Mouse (Mus musculus) mature B cell (primary cell): ENCODE results near the gene Plcd3.

Experiments used
- in situ Hi-C: fragments of 300-500 bp; cut with MboI; formaldehyde crosslinking; loops from 2 replicates; pipeline ENCODE4 v1.14.3; 2019

Gene Plcd3

DNA sequence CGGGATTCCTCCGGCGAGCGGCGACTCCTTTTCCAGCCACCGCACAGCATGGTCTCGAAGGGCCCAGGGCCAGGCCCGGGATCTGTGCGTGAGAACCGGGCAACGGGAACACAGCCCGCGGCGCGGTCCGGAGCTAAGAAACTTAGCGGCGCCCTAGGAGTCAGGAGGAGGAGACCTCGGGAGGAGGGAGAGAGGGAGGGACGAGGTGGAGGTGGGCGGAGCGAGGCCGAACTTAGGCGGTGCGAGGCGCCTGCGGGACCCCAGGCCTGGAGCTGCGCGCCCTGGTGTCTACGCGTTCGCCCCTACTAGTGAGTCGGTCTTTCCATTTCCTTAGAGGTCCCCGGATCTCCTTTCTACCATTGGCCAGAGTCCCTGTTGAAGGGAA lies at the start of gene Plcd3, which contains the start of gene Acbd4:
Gene Plcd3, minus strand, starts transcription at position 178 of the 385 bp plus-strand sequence.
Gene Acbd4, plus strand, starts transcription at position 202 of the 385 bp plus-strand sequence.
- in situ Hi-C loops: loop anchor here (5.0 kb wide), 1 partner anchor 56 kb away; no protein-coding TSS in a partner anchor

GRCm38 (mm10) chr11:103149771-103150170 lies 48.3 kb upstream of the Plcd3 start:
- in situ Hi-C loops: no loop called here

DNA sequence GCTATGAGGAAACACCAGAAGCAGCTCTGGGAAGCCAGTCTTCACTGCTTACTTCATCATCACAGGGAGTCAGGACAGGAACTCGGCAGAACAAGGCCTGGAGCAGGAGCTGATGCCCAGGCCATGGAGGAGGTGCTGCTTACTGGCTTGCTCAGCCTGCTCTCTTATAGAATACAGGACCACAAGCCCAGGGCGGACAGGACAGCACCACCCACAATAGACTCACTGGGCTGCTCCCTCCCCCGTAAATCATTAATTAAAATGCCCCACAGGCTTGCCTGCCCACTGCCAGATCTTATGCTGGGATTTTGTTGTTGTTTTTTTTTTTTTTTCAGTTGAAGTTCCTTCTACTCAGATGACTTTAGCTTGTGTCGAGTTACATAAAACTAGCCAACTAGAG lies 46.3 kb upstream of the Plcd3 start:
- in situ Hi-C loops: no loop called here

GRCm38 (mm10) chr11:103146386-103146785 lies 44.9 kb upstream of the Plcd3 start:
- in situ Hi-C loops: no loop called here

DNA sequence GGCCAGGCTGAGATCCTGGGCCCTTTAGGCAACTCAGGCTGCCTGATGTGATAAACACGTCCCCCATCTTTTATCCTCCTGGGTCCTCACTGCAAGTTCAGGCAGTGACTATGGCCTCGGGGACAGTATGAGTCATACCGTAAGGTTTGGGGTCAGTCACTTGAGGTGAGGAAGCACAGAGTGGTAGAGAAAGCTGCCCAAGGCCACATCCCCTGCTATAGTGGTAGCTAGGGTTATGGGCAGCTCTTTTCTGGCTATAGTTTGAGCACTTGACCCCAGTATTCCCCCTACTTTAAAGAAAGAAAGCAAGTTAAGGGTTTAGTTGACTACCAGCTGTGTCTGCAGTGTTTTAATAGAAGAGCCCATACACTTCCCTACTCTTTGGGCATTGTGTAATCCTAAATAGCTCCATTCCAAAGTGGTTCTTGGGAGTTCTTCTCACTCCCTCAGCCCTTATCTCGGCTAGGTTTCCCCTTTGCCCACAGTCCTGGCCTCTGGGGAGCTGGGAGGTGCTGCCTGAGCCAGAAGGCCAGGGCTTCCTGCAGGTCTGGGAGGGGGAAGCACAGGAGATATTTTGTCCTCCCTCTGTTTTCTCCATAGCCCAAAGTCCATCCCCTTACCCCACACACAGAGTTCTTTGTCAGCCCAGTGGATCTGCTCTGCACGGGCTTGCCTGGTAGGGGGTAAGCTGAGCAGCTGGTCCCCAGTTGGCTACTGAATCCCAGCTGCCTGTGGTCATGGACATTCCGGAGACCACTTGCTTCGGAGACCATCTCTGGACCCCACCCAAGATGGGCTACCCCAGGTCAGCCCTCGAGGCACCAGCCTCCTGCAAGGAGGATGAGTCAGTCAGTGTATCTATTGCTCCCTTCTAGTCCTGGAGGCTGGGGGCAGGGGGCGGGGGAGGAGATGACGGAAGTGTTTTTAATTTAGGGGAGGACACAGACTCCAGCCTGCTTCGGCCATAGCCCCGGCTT lies 43.1 kb upstream of the Plcd3 start:
- in situ Hi-C loops: no loop called here

DNA sequence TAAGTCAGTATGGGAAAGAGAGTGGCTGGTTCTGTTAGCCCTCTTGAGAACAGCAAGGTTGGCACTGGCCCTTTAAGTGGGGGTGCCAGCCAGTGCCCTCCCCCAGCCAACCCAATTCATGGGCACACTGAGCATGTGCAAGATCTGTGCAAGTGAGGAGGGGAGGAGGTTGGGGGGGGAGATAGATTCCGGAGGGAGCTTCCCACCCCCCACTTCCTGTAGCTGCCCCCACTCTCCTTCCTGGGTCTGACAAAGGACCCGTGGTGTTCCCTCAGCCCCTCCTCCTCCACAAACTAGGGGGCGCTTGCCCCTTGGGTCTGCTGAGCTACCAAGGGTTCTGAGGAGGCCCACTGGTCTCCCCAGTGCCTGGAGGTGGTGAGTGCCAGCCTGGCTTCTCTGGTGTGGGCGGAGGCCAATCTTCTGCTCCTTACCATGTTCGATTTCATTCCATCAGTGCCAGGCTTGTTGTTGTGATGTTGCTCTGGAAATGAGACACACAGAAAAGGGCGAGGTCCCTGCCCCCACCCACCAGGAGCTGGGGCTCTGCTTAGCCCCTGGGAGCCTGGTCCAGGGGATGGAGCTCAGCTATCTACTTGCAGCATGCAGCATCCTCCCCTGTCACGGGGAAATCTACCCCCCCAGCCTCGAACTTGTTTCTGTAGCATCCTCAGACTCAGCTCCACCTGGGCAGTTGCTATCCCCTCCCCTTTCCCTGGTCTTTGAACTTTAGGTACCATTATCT lies 41.2 kb upstream of the Plcd3 start:
- in situ Hi-C loops: no loop called here

DNA sequence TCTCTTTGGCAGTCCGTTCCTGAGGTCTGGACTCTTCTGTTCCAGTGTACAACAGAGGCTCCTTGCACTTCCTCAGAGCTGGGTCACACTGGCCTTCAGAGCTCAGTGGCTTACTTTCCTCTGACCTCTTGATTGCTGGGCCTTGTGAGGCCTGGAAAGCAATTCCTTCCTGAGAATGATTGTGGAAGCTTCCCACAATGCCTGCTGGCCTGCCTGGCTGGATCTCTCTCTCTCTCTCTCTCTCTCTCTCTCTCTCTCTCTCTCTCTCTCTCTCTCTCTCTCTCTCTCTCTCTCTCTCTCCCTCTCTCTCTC lies 40.4 kb upstream of the Plcd3 start:
- in situ Hi-C loops: no loop called here

DNA sequence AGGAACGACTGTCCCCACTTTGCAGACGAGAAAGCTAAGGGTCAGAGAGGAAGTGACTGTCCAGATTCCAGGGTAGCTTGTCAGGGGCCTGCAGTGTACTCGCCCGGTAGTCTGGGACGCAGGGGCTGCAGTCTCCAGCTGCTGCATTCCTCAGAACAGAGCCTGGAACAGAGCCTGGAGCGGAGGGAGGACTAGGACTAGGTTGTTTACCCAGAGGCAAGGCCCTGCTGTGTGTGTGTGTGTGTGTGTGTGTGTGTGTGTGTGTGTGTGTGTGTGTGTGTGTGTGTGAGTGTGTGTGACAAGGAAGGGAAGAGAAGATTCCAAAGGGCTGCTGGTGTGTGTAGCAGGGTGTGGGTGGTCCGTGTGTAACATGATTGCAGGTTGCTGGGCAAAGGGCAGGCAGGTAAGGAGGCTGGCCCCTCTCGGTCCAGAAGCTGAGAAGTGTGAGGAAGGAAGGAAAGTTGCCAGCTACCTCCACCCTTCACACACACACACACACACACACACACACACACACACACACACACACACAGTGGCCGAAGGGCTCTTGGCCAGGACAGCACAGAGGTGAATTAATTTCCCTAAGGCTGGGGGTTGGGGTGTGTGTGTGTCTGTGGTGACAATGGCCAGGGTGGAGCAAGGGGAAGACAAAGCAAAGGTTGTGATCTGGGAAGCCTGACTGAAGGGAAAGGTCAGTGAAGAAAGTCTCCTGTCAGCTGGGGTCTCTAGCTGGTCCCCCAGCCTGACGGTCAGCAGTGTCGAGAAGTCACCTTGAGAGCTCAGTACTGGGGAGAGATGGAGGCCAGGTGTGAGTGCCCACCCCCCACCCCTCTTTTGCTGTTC lies 39.9 kb upstream of the Plcd3 start:
- in situ Hi-C loops: no loop called here

GRCm38 (mm10) chr11:103140763-103141100 lies 39.3 kb upstream of the Plcd3 start:
- in situ Hi-C loops: no loop called here

DNA sequence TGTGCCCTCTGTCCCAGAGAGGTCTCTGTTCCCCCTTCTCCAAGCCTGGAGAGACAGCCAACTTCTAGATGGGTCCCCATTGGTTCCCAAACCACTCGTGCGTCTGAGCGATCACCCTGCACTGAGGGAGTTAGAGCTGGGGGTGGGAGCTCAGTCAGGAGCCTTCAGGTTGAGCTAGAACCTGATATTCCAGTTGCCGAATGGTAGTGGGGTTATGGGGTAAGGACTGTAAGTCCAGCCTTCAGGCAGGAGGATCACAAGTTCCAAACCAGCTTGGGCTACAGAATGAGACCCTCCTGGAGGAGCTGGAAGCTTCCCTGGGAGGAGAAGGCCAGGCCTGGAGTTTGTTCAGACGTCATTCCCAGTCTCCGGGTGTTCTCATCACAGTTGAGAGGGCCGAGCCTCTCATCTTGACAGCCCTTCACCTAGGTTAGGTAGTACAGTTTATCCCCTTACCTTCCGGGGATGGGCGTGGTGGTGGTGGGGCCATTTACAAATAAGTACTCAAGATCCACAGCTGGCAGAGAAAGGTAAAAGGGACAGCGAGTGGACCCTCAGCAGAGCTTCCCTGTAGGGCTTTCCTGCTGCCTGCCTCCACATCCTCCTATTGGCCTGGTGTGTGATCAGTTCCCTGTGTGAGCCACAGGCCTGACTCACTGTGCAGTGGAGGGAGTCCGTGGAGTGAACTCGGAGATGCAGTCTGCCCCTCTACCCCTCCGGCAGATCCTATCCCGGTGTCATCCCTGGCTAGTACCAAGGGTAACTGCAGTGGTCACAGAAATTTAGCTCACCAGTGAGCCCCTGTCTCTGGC lies 38.7 kb upstream of the Plcd3 start:
- in situ Hi-C loops: no loop called here

DNA sequence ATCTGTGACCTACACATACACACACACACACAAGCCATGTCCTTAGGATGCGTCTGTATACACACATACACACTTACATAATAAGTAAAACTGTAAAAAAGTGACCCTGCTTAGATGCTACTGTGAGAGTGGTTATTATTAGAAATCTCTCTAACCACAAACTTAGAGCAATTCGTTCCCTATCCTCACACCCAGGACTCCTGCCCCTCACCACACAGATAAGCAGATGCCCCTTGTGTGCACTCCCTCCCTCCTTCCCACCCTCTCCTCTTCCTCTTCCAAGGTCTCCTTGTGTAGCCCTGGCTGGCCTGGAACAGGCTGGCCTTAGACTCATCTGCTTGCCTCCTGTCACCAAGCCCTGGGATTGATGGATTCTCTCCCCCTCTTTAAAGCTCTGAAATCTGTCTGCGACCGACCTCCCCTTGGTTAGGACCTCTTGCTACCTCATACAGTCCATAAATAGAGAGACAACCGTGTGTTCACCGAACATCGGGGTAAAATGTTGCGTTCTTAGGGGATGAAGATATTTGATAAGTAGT lies 34.6 kb upstream of the Plcd3 start:
- in situ Hi-C loops: no loop called here

DNA sequence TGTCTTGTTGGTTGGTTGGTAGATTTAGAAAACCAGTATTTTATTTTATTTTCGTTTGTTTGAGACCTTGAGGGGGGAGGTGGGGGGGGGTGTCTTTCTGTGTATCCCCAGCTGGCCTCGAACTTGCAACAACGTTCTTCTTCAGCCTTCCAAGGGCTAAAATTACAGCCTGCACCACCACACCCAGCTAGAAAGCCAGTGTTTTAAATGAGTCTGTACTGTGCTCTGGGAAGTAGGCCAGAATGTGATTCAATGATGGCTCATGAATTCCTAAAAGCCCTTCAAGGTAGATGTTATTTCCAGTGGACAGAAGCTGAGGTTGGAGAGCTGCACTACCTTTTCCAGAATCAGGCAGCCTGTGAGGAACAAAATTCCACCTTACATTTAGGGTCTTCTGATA lies 32.8 kb upstream of the Plcd3 start:
- in situ Hi-C loops: no loop called here

GRCm38 (mm10) chr11:103133456-103134185 lies 32.2 kb upstream of the Plcd3 start:
- in situ Hi-C loops: no loop called here

DNA sequence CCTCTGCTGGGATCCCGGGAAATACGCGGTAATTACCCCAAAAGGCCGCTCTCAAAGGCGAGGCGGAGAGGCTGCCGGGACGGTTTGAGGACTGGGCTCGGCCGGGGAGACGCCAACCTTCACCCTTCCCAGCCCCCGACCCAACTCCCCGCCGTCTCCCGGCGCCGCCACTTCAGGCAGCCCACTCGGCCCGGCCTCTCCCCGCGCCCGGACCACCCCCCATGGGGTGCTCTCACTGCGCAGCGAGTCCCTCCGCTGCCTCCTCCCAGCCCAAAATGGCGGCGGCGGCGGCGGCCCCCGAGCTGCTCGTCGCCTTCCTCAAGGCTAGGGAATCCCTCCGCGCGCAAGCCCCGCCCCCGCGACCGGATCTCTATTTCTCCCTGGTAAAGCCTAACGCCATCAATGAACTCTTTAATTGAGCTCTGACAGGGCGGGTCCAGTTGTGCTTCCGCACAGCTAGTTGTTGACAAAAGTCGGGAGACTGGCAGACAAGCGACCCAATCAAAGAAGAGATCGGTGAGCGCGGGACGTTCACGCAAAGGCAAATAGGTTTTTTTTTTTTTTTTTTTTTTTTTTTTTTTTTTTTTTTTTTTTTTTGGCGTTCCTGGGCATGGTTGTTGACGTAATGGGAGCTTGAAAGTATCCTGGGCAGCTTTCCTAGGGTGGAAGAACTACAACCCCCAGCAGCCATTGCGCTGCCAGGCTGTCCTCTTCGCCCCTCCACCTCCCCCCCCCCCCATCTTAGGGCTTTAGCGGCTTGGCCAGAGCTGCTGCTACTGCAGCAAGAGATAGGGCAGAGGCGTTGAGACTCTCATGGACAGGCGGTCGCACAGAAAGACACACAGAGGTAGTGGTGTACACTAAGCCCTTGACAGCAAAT lies 31.4 kb upstream of the Plcd3 start:
- in situ Hi-C loops: no loop called here

DNA sequence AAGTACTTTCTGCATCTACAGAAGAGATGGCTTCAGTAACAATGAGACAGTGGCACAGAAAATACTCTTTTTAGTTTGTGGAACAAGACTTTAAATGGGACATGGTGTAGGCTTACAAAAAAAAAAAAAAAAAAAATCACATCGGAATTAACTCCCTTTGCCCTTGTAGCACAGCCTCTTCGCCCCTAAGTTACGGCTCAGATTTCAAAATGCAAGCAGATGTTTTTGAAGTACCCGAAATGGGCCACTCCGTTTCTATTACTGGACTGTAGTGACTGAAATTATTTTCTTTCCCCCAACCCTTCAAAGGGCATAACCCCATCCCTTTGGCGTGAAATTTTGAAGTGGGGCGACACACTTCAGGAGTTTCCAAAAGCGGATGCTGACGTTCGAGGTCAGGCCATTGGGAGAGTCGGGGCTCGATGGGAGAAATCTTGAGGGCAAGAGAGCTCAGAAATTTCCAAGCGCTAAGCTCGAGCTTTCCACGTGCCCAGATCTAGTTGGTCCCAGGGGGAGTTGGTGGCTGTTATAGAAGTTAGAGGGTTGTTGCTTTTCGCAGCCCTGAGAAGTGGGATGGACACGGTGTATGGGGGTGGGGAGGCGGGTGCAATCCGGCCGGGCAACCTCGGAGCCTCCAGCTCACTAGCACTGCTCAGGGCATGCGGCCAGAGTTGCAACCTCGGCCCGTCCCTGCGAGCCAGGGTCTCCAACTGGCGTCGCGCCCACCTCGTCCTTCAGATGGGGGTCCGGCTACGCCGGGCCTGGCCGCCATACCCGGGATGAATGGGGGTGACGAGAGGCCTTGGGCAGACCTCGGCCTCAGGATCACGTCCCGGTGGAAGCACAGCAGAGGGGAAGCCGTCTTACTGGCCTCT lies 30.5 kb upstream of the Plcd3 start, which contains the start of gene Hexim2:
Gene Hexim2, plus strand, starts transcription at position 729 of the 875 bp plus-strand sequence.
- in situ Hi-C loops: no loop called here

DNA sequence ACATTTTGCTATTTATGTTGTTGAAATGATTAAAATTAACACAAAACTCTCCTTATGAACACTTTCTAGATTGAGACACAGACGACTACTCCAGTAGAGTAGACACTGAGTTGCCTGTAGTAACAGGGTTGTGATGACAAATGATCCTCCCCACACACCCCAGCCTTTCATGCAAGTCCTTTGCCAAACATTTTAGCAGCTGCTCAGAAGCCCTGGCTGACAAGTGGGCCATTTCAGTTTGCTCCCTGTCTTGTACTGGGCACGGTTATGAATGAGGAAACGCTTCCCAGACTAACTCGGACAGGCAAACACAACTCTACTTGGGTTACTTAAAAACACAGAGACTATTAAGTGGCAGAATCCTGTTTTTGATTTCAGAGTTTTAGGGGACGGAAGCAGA lies 18.9 kb upstream of the Plcd3 start:
- in situ Hi-C loops: no loop called here

- in situ Hi-C loops: no loop called here
Observed at GRCm38 (mm10) chr11:103119609-103120008, 18.2 kb upstream of the Plcd3 start.

DNA sequence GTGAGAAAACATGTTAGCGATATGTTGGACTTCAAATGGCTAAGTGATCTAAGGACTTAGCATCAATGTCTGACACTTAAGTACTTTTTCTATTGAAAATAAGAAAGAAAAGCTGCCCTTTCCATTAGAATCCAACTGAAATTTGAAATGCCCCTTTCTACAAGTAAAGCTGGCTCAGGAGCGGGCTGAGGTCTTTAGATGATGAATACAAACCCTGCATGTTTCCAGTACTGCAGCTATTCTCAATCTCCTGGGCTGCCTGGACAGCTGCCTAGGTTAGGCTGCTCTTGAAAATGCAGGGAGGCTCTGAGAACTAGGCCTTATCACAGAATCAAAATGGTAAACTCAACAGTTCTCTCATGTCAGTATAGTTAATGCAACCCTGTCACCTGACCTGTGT lies 17.4 kb upstream of the Plcd3 start:
- in situ Hi-C loops: no loop called here
